Mouse (Mus musculus) megakaryocyte, embryonic 14.5 days (primary cell): Measurements from ENCODE around the gene Trim44.

Experiments
- FLI1 ChIP-seq: IDR thresholded peaks from 2 replicates; pipeline ENCODE4 v1.6.1; 2012; ENCODE audit warnings: low read length, inconsistent platforms, mixed read lengths
- GATA1 ChIP-seq: IDR thresholded peaks from 3 replicates; pipeline ENCODE4 v1.6.1; 2012; ENCODE audit warnings: mixed read lengths, low read length, inconsistent platforms, borderline replicate concordance

DNA sequence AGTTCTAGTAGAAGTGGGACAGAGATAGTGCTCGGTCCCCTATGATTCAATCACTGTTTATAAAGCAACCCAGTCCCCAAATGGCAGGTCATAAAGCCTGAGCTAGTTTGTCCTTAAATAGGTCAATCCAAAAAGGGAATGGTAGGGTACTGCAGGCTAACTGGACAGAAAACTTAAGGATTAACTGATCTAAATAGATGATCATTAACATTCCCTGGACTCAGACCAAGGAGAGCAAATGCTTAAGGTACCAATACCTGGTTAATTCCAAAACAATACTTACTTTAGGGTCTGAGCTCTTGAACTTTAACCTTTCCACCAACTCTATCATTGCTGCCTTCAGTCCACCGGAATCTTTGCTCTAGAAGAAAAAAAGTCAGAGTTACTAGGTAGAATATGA, 27.0 kb downstream of the Trim44 start:
- TF ChIP-seq GATA1 (no peak), FLI1 (no peak)
